Mouse (Mus musculus): ENCODE measurements at regions not wholly inside any gene's neighbourhood (a gene's known extent, or its start where the extent isn't known, plus 50 kb on each side); places are given as distances from the start of the nearest gene placed in this dataset.

DNA sequence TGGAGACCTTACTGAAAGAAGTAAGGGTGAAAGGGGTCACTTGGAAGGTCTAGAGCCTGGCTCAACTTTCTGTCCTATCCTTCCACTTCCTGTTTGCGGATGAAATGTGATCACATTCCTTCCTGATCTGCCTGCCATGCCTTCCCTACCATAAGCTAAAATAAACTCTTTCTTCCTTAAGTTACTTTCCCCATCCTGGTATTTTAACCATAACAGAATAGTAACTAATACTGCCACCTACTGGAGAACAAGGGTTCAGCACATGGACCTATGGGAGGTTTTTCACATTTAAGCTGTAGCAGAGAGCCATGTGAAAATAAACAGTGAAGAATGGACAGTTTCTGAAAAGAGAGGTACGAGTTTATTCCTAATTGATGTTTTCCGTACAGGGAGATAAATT, 297.5 kb upstream of the Castor2 start:
- no peak for TF ChIP-seq CTCF (IDR thresholded peaks at IDR 0.05; ENCODE audit: extremely low read depth, insufficient read depth, insufficient read length, insufficient replicate concordance)
- TF ChIP-seq POLR2A (IDR thresholded peaks at IDR 0.05; ENCODE audit: low read depth, low read length), result no peak
